ENCODE assay signal across 8 mouse cellular contexts in the genomic region with DNA sequence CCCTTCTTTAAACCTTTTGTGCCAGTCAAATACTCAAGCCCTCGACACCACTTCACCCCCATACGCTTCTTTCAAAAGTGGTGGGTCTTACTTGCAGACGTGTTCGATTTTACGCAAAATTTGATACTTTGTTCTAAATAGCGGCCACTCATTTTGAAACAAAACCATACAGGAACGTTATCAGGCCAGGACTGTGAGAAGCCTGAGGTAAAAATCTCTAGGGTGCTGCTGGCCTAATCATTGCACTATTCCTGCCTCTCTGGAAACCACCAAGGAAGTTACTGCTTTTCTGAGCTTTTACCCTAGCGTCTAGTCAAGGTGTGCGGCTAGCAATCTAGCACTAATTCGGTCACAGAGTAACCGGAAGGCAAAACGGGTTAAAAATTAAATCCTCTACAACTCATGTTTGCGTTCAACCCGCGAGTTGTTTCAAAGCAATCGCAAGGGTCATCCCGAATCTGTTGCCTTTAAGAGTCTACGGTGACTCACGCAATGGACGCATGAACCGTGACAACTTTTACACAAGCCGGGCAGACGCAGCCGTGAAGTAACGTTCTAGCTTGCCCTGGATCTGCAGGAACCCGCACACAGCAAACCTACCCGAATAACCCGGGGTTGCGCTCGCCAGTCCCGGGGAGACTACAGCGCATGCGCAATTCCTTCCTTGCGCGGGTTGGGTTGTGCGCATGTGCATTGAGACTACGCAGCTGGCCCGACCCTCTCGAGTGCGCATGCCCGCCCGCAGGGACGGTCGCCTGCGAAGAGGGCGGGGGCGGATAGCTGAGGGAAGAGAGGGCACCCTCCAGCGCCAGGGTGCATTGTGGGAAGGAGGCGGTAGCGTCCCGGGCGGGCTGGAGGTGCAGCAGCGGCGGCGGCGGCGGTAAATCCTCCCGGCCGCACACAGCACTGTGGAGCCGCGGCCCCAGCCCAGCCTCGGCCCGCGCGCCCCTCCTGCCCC. TPM values are rescaled to one million over a fixed set of nuclear protein-coding genes. Genes with fewer than 3 reads are reported as not detected.
DNase-seq lines count a peak whose midpoint lies in the region; ATAC-seq and TF ChIP-seq lines count a peak whose summit lies in the region.

Thap12 (plus strand) TSS at position 821 of the 958 bp plus-strand sequence.

- peak within 1 kb of the TSS; percentile 85 for H3K4me2 ChIP-seq in hindbrain, embryonic 13.5 days

- in situ Hi-C loops in Patski (cut with MboI; ENCODE audit: low pct_unique_long_range_greater_than_20kb): no loop called here

- H3K27ac ChIP-seq in hindbrain, embryonic 13.5 days: peak within 1 kb of the TSS; percentile 88

- CTCF ChIA-PET in Patski (lab: Charles Lee): no interaction called here

- H3K4me3 ChIP-seq in hindbrain, embryonic 13.5 days: peak within 1 kb of the TSS; percentile 97

- peaks cover 31% of the 10 kb centered on the region for H3K4me1 ChIP-seq in hindbrain, embryonic 13.5 days (replicated peaks)

- WGBS in hindbrain, embryonic 13.5 days: 2% methylated on average over 59 of the region's 65 CpGs

- H3K9ac ChIP-seq in hindbrain, embryonic 13.5 days: peak within 1 kb of the TSS; percentile 96

- H3K9me3 ChIP-seq in hindbrain, embryonic 13.5 days: no peaks in the 10 kb centered on the region

- TF ChIP-seq CTCF in Patski (IDR thresholded peaks at IDR 0.05): peak; percentile 96

- ATAC-seq in Patski: peak; percentile 86
- peak; percentile 98 for ATAC-seq in hindbrain, embryonic 13.5 days (ENCODE audit: low FRiP score)

- H3K36me3 ChIP-seq in hindbrain, embryonic 13.5 days: no peaks in the 10 kb centered on the region

- no peaks in the 10 kb centered on the region for H3K27me3 ChIP-seq in Patski
- H3K27me3 ChIP-seq in hindbrain, embryonic 13.5 days: no peaks in the 10 kb centered on the region

- POLR2A ChIA-PET in Patski (lab: Charles Lee): interaction anchor here (1.0 kb wide), 1 partner anchor 47 kb away, joined by 3 read pairs; no protein-coding TSS in a partner anchor

- DNase-seq in Patski (ENCODE audit: low read depth, low spot score): peak; percentile 89
- peak; percentile 99 to 100 for DNase-seq in cerebellum, postnatal 14 days
- peak; percentile 98 to 99 for DNase-seq in frontal cortex, postnatal 14 days (ENCODE audit: low spot score in 2 of 2)
- DNase-seq in layer of hippocampus, postnatal 25 days (ENCODE audit: extremely low spot score in 1 of 2, low spot score in 1 of 2): peak; percentile 97 to 99
- peak; percentile 99 for DNase-seq in lung, postnatal 25 days (ENCODE audit: low spot score)
- DNase-seq in retina, embryonic 14.5 days (ENCODE audit: low spot score): peak; percentile 99
- peak; percentile 99 for DNase-seq in thymus, postnatal 4 days

RNA-seq across cellular contexts. Expression of gene Thap12, which starts in this region (rescaled TPM):
- 46.9 TPM for polyA plus RNA-seq in Patski (2021)
- 45.9 and 49.4 TPM in 2 replicates for polyA plus RNA-seq in hindbrain, embryonic 13.5 days (2015; fragmentation: Nextera tagmentation; extraction: Ambion mirVana)
- total RNA-seq in layer of hippocampus, postnatal 25 days (2021): 10 to 100 TPM; 71.0 to 78.5 TPM

Comparison
In these comparisons a context has a peak if more than half of its experiments do, and no peak if none do; other contexts are left out.
1. Peak in every context shown above with its lines: DNase-seq, ATAC-seq, H3K4me3 ChIP-seq and H3K27ac ChIP-seq.